Mouse (Mus musculus): Measurements from ENCODE around the gene Gm11027.
"Not testable (repeated sequence)": the region's sequence is repeated elsewhere in the genome, so short reads cannot be mapped to it uniquely, and the experiment has no call there.

Gm11027 gene

DNA sequence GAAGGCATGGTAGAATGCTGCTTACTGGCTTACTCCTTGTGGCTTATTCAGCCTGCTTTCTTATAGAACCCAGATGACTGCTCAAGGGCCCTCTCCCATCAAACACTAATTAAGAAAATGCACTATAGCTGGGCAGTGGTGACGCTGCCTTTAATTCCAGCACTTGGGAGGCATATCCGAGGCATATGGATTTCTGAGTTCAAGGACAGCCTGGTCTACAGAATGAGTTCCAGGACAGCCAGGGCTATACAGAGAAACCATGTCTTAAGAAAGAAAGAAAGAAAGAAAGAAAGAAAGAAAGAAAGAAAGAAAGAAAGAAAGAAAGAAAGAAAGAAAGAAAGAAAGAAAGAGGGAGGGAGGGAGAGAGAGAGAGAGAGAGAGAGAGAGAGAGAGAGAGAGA, at the start of gene Gm11027:
TSS of gene Gm11027 (plus strand) at position 301 of the 400 bp plus-strand sequence.
- DNase-seq (ENCODE audit: low spot score in 2 of 2), result not testable (repeated sequence)

DNA sequence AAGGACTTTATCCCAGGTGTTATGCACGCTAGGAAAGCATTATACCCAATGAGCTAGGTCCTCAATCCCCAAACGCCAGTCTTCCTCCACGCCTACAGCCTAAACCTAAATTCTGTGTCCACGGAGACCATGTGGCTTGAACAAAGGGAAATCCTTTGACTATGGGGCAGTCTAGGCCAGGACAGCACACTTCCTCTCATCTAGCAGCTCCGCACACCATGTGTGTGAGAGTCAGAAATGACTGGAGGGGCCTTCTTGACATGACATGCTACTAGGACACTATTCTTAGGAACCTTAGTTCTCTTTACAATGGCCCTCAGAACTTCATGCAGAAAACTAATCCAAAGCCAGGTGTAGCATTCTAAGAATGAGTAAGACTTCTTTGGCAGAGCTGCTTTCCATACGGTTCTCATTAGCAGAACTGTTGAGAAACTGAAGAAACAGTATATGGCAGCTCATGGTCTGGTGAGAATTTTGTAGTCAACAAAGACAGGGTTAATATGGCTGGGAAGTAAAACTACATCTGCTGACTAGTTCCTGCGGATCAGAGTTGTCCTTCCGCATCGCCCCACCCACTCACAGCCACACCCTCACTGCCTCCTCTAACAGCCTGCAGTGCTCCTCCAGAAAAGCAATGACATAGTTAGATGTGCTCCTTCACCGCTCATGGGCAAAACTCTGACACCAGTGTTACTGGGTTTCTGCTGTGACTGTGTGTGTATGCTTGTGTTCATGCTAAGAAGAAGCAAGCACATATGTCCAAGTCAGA, 48.7 kb upstream of the Gm11027 start:
- DNase-seq (ENCODE audit: low spot score in 2 of 2), result no peak

DNA sequence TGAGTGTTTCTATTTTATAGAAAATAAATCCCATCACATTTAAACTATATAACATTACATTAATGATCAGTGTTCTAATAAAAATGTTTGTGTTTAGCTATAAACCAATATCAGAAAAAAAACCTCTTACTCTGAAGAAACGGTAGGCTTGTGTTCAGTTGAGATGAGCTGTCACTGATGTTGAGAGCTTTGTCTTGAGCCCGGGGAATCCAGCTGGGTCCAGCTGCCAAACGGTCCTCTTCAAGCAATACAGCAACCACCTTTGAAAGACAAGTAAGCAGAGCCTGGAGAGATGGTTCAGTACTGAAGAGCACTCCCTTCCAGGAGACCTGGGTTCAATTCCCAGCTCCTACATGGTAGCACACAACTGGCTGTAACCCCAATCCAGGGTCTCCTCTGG, 45.7 kb upstream of the Gm11027 start:
- no peak for DNase-seq (ENCODE audit: low spot score in 2 of 2)

DNA sequence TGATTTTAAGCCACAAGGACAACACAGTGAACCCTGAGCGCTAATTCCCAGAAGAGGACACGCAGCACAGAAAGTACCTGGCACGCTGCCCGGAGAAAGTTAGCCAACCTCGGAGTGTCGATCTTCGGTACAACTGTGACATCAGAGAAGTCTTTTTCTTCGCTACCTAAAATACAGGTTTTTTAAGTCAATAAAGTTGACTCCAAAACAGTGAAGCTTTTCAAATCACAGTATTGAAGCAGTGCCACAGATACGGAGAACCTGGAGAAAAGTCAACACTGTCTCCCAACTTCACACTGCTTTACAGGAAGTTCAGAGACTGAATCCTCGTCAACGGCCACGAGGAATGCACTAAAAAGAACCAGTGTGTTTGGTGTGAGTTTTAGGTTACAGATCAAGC, 43.6 kb upstream of the Gm11027 start:
- no peak for DNase-seq (ENCODE audit: low spot score in 2 of 2)

DNA sequence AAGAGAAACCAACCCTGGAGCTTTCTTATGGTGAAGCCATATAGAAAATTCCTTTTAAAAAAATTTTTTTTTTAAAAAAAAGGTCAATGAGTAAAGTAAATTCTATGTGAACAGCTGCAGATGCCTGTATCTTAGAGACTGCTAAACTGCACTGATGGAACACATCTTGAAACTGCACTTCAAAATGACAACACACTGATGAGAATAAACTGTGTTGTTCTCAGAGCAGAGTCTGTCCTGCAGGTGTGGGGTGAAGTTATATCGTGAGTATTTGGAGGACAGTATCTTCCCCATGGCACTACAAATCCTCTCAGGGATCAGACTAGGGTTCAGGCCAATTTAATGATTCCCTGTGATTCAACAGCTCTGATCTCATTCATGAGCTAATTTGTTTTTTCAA, 43.1 kb upstream of the Gm11027 start:
- no peak for DNase-seq (ENCODE audit: low spot score in 2 of 2)

DNA sequence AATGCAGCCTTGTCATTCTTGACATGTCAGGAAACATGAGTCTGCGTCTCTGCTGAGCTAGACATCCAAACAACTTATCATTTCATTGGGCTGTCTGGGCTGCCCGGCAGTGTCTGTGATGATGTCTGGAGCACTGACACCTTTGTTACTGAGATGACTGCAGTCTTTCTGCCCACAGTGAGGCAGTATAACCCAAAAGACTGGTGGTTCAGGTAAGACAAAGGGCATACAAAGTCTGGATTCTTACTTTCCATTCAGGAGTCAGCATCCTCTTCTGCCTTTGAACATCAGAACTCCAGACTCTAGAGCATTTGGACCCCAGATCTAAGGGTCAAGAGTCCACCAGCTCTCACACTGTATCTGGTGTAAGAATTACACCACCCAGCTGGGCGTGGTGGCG, 39.8 kb upstream of the Gm11027 start:
- peak in 1 of 2 experiments; percentile 20 for DNase-seq (ENCODE audit: low spot score in 2 of 2)

DNA sequence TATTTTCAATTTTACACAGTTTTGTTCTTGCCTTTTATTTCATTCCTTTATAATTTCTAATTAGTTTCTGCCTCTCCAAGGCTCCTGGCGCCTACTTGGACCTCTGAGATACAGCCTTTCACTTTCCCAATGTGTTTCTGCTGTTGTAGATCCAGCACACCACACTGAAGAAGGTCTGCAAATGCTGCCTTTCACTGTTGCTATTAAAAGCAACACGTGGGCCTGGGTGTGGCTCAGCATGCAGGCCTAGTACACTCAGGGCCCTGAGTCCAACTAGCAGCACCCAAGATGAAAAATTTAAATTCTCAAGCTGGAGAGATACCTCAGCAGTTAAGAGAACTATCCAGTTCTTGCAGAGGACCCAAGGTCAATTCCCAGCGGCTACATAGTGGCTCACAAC, 38.5 kb upstream of the Gm11027 start:
- no peak for DNase-seq (ENCODE audit: low spot score in 2 of 2)

DNA sequence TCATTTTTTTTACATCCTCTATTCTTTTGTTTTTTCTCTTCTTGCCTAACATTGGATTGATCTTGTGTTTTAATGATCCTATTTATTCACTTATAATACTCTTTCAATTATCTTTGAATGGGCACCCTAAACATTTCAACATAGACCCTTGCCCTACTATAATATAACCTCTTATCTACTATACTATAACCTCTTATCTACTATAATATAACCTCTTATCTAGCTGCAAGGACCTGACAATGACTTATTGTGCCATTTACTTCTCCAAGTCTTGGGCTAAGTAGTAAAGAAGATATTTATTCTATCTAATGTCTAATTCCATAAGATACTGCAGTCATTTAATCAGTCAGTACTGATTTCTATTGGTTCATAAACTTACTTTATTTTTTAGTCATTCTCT, 36.8 kb upstream of the Gm11027 start:
- DNase-seq (ENCODE audit: low spot score in 2 of 2), result no peak

DNA sequence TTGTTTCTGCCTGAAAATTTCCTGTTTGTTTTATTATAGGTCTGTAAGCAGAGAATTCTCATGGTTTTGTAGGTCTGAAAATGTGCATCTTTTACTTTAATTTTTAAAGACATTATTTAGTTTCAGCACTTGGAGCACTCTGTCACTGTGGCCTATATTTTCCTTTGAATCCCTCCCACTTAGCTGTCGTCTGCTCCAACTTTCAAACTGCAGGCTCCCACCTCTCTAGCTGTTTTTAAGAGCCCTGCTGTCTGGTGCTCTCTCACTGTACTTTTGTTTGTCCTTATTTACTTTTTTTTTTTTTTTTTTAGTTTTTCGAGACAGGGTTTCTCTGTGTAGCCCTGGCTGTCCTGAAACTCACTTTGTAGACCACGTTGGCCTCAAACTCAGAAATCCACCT, 36.4 kb upstream of the Gm11027 start:
- no peak for DNase-seq (ENCODE audit: low spot score in 2 of 2)

DNA sequence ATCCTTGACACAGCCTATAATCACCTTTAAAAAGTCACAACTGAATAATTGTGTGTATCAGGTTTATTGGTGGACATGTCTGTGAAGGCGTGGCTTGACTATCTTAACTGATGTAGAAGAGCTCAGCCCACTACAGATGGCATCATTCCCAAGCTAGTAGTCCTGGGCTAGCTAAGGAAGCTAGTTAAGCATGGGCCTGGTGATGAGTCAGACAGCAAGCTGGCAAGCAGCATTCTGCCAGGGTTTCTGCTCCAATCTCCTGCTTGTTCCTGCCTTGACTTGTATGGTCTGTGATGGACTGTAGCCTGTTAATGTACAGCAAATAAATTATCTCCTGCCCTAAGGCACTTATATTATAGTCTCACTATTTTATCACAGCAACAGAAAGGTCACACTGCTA, 30.6 kb upstream of the Gm11027 start:
- no peak for DNase-seq (ENCODE audit: low spot score in 2 of 2)

DNA sequence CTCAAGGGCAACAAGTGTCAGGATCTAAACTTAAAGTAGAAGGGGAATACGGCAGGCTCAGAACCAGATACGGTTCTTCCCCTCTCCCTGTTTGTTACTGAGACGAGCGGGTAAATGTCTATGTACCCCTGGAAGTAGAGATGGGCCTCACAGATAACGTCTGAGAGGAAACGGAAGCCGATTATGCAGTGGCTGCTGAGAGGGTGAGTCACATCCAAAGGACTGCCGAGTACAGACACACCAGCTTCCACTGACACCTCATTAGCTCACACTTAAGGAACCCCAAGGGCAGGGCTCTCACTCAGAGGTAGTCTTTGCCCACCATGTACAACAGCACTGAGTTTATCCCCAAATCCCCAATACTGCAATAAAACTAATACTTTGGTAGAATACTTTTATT, 20.5 kb upstream of the Gm11027 start:
- peak; percentile 44 to 53 for DNase-seq (ENCODE audit: low spot score in 2 of 2)

DNA sequence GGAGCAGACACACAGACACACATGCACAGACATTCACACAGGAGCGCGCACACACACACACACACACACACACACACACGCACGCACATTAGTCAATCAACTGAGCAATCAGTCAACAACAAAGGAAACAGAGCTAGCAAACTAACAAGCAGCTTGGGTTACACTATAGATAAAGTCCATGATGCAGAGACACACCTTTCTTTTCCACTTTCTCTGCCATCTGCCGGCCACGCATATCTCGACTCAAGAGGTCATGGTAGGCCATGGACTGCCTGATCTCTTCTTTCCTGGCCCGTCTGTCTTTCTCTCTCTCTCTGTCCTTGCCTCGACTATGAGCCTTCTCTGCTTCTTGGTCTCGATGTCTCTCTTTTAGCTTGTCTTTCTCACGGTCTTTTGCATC, 19.6 kb upstream of the Gm11027 start:
- no peak for DNase-seq (ENCODE audit: low spot score in 2 of 2)

DNA sequence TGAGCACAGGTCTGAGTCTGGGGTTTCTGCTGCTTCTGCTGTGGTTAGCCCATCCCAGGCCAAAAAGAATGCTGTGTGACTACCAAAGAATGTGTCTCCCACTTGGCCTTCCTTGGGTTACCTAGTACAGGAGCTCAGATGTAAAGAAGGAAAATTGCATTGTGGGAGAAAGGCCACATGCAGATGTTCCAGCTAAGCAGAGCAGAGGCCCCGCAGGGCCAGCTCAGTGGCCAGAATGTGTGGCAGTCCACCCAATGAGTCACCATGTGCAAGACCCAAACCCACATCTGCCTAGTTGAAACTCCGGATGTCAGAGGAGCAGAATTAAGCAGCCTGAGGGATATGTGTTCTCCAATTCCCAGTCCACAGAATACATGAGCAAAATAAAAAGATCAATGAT, 16.9 kb upstream of the Gm11027 start:
- DNase-seq (ENCODE audit: low spot score in 2 of 2), result no peak

DNA sequence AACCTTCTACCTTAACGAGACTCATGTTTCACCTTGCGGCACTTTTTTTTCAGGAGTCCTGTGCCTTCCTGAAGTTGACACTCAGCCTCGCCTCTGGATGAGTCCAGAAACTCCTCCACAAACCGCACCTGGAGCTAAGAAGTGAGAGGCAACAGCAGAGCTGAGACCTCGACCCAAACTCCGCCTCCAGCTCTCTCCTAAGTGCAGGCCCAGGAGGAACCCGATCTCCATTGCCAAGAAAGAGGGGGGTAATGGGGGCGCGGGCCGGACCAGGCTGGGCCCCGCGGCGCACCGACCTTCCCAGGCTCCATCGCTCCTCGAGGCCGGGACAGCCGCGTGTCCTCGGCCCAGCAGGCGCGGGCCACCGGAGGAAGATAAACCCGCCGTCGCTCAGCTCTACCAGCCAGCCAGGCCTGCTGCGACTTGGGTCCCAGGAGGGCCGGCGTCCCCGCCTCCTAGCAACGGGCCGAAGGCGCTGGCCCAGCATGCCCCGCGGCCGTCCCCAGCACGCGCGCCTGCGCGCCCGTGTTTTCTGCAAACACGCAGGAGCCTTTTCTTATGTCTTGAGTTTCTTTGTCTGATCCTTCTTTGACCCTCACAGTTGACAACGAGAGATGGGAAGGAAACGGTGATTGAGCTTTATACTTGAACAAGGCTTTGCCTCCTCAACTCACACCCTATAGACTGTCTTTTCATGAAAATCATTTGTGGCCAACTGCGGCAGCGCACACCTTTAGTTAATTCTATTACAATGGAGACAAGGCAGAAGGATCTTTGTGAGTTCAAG, 12.4 kb upstream of the Gm11027 start, which contains the start of gene Wdr60:
TSS of gene Wdr60 (minus strand) at position 468 of the 787 bp plus-strand sequence.
- DNase-seq (ENCODE audit: low spot score in 2 of 2), result peak; percentile 79 to 86

DNA sequence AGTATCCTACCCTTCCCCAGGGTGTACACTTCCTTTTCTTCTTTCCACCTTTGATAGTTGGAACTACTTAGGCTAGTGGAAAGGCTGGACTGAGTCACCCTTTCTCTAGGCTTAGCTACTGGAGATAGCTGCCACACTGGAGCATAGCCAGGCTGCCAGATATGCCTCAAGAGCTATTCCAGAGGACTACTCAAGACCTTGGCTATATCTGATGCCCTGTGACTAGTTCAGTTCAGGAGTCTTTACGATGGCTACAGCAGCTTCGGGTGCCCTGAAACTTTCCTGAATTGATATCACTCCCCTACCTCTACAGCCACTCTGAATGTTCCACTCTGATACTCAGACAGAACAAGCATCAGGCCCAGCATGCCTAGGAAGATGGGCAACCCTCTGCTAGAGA, 10.4 kb upstream of the Gm11027 start:
- DNase-seq (ENCODE audit: low spot score in 2 of 2), result no peak

DNA sequence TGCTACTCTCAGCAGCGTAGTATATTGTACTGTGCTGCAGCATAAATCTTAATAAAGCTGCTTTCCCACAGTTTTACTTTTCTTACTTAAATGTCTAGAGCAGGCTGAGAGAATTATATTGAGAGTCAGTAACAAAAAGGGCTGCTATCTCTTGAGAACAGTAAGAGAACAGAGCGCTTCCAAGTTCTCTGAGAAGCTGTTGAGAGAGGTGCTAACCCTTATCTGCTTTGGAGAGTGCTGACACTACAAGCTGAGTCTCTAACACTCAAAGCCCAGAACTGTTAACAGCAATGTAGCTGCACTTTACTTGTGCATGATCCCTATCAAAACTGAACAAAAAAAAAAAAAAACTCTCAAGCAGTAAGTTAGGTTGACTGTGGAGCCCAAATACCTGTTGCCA, 9.9 kb upstream of the Gm11027 start:
- no peak for DNase-seq (ENCODE audit: low spot score in 2 of 2)

DNA sequence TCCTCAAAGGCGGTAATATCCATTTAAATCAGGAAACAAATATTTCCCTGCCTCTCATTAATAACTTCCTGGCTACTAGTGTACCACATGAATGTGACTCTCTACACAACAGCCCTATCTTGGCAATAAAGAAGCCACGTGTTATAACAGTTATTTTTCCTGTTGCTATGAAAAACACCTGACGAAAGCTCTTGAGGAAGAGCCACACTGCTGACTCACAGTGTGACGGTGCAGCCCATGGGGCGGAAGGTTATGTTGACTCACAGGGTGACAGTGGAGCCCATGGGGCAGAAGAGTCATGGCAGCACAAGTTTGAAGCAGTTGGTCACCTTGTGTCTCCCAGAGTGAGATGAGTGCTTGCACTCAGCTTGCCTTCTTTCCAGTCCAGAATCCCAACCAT, 5.7 kb upstream of the Gm11027 start:
- DNase-seq (ENCODE audit: low spot score in 2 of 2), result no peak

DNA sequence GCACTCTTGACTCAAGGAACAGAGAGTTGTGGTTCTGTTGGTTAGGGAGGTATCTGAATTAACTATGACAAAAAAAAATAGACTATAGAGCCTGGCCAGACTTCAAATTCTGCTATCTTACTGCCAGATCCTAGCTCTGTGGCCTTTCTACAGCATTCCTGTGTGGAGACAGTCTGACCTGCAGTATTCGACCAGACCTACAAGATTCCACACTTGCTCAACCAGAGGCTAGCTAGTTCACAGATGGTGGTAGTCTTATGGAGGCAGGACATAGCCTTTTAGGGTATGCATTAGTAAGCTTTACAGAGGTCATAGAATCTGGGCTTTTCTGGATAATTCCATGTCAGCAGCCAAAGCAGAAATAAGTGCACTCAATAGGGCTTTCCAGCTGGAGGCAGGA, 4.6 kb upstream of the Gm11027 start:
- no peak for DNase-seq (ENCODE audit: low spot score in 2 of 2)

DNA sequence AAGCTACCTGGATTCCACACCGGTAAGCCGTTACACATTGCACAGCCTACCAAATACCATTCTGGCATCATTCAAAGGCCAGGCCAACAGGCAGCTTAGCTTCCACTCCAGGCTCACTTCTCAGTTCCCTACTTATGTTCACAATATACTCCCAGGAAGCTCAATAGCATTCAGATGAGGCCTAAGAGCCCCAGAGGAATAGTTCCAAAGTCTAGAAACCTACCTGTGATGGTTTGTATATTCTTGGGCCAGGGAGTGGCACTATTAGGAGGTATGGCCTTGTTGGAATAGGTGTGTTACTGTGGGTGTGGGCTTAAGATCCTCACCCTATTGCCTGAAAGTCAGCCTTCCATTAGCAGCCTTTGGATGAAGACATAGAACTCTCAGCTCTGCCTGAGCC, 4.1 kb upstream of the Gm11027 start:
- DNase-seq (ENCODE audit: low spot score in 2 of 2), result no peak

DNA sequence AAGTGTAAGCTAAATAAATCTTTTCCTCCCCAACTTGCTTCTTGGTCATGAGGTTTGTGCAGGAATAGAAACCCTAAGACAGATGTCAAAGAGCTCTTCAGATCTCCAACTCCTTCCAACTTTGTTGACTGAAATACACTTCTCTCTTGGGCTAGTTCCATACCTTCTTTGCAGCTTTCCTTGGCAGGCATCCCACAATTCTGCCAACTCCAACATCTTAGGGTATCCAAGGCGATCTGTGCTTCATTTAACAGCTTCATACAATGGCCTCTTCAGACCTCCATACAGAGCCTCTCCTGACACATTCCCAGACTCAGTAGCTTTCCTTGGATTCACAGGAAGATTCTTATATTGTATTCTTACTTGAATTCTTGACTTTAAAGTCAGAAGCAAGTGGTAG, 1.5 kb upstream of the Gm11027 start:
- DNase-seq (ENCODE audit: low spot score in 2 of 2), result no peak

DNA sequence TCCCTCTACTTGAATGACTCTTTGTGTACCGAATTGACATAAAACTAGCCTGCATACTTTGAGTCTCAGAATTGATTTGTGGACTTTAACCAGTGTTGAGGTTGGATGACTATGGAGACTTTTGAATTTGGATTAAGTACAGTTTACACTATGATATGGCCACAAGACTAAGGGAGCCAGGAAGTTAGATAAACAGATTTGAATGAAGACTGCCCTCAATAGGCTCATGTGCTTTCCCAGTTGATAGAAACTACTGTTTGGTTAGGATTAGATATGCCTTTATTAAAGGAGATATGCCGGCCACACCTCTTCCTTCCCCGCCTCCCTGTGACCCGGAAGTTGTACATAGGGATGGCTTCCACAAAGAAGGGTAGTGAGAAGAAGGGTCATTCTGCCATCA, 445 bp downstream of the Gm11027 start:
- DNase-seq (ENCODE audit: low spot score in 2 of 2), result no peak

DNA sequence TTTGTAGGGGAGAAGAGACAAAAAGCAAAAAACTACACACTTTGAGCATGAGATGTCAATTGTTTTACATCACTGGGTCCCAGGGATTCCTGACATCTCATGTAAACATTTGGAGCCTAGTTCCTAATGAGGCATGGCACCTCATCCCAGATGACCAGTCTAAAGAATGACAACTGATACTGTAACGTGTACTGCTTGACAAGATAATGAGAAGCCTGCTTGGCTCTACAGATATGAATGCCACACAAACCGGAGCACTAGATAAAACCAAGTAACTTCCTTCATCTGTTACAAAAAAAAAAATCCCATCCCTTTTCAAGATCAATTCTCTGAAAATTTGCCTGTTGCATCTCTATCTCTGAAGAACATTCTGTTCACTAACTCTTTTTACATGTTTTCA, 1.8 kb downstream of the Gm11027 start:
- DNase-seq (ENCODE audit: low spot score in 2 of 2), result no peak

DNA sequence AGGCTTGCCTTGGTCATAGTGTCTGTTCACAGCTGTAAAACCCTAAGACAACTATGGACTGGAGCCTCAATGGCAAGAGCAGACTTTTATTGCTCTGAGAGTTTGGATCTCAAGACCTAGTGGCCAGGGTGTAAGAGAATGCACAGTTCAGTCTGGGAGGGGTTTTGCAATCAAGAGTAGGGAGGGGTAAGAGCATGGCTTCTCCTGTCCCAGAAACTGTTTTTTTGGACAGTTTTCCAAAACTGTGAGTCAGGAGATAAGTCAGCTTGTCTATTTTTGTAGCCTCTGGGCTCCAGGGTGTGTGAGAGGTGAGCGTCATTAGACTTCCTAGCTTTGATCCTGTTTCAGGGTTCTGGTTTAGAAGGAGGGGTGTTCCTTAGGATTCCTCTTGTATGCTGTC, 3.4 kb downstream of the Gm11027 start:
- no peak for DNase-seq (ENCODE audit: low spot score in 2 of 2)

Measured in thymus, postnatal 10 days (tissue).